Mouse (Mus musculus): Measurements from ENCODE around the gene Prpf39. TPM values are rescaled to one million over a fixed set of nuclear protein-coding genes. Genes with fewer than 3 reads are reported as not detected.

Prpf39 gene
- polyA plus RNA-seq, 1 experiment from 2014 or later = 46.5 TPM

DNA sequence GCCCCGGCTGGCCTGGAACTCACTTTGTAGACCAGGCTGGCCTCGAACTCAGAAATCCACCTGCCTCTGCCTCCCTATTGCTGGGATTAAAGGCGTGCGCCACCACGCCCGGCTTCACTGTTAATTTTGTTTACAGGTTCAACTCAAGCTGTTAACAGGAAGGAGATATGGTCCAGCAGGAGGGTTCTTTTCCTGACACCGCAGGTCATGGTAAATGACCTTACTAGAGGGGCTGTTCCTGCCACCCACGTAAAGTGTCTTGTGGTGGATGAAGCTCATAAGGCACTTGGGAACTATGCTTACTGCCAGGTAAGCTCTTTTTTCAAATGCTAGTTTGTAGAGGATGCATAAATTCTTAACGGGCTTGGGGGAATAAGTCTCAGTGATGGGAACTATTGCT is 40.8 kb downstream of the Prpf39 start:
- no peak for ATAC-seq (replicated peaks; ENCODE audit: insufficient number of reproducible peaks, low FRiP score, low TSS enrichment)
- Histone ChIP-seq H3K9me3 (replicated peaks; ENCODE audit: control insufficient read depth, low read length) (no peaks in the 10 kb centered on the region), H3K4me3 (ENCODE audit: low read depth, low read length) (peak overlapping the region; percentile 90), H3K27ac (ENCODE audit: low read depth, low read length) (no peak overlapping the region), H3K36me3 (ENCODE audit: control insufficient read depth, insufficient read depth, low read length) (no peaks in the 10 kb centered on the region), H3K4me2 (peak overlapping the region; percentile 95), H3K9ac (ENCODE audit: low read depth, low read length) (peak overlapping the region; percentile 83), H3K27me3 (ENCODE audit: control insufficient read depth, insufficient read depth, low read length) (no peaks in the 10 kb centered on the region), H3K4me1 (ENCODE audit: control insufficient read depth, insufficient read depth, low read length) (peaks cover 10% of the 10 kb centered on the region; the same call in 1 of the 2 replicates)
- 74% methylated on average over 9 of the region's 9 CpGs for whole genome bisulfite sequencing (ENCODE audit: insufficient replicate concordance)

GRCm38 (mm10) chr12:65108746-65109145 is 72.6 kb downstream of the Prpf39 start:
- no peak for ATAC-seq (replicated peaks; ENCODE audit: insufficient number of reproducible peaks, low FRiP score, low TSS enrichment)
- H3K9me3 ChIP-seq (replicated peaks; ENCODE audit: control insufficient read depth, low read length) = no peaks in the 10 kb centered on the region
- H3K4me2 ChIP-seq = no peak overlapping the region
- 71% methylated on average over 1 of the region's 1 CpGs for WGBS (ENCODE audit: insufficient replicate concordance)
- H3K4me1 ChIP-seq (ENCODE audit: control insufficient read depth, insufficient read depth, low read length) = no peaks in the 10 kb centered on the region
- no peak overlapping the region for H3K27ac ChIP-seq (ENCODE audit: low read depth, low read length)
- no peak overlapping the region for H3K9ac ChIP-seq (ENCODE audit: low read depth, low read length)
- peaks cover 9% of the 10 kb centered on the region; the same call in 1 of the 2 replicates for H3K36me3 ChIP-seq (ENCODE audit: control insufficient read depth, insufficient read depth, low read length)
- no peak overlapping the region for H3K4me3 ChIP-seq (ENCODE audit: low read depth, low read length)
- no peaks in the 10 kb centered on the region for H3K27me3 ChIP-seq (ENCODE audit: control insufficient read depth, insufficient read depth, low read length)

DNA sequence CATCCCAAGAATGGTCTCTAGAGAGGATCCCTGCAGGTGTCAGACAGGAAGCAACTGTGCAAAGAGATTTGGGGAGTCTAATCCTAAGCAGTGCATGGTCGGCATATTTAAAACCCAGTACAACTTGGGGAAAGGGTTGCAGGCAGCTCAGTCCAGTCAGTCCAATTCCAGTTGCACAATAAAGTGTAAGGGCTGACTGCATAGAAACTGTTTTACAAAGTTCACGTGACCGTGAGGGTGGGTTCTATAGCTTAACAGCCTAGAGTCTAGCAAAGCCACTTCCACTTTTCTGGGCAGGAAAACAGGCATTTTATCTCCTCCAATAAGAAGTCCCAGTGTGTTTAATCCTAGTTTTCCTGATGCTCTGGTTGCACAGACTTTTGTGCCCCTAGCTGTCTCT is 75.4 kb downstream of the Prpf39 start:
- 82% methylated on average over 3 of the region's 3 CpGs for WGBS (ENCODE audit: insufficient replicate concordance)
- no peak overlapping the region for H3K27ac ChIP-seq (ENCODE audit: low read depth, low read length)
- H3K4me1 ChIP-seq (ENCODE audit: control insufficient read depth, insufficient read depth, low read length) = no peaks in the 10 kb centered on the region
- H3K4me2 ChIP-seq = no peak overlapping the region
- no peaks in the 10 kb centered on the region for H3K27me3 ChIP-seq (ENCODE audit: control insufficient read depth, insufficient read depth, low read length)
- no peak for ATAC-seq (replicated peaks; ENCODE audit: insufficient number of reproducible peaks, low FRiP score, low TSS enrichment)
- H3K9me3 ChIP-seq (replicated peaks; ENCODE audit: control insufficient read depth, low read length) = no peaks in the 10 kb centered on the region
- no peak overlapping the region for H3K4me3 ChIP-seq (ENCODE audit: low read depth, low read length)
- no peak overlapping the region for H3K9ac ChIP-seq (ENCODE audit: low read depth, low read length)
- H3K36me3 ChIP-seq (ENCODE audit: control insufficient read depth, insufficient read depth, low read length) = peaks cover 4% of the 10 kb centered on the region; the same call in 1 of the 2 replicates

DNA sequence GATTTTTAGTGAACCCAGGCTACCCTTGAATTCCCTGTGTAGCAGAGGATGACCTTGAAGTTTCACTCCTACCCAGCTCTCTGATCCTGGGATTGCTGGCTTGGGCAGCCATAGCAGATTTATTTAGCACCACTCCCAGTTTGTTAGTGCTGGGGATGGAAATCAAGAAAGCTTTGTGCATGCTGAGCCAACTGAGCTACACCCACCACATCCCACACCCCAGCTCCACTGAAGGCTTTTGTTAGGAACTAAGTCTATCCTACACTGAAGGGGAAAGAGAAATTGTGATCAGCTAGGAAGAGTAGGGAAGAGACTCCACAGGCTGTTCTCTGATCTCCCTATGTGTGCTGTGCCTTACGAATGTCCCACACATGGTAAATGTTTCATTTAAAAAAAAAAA is 76.7 kb downstream of the Prpf39 start:
- WGBS (ENCODE audit: insufficient replicate concordance) = 85% methylated on average over 1 of the region's 1 CpGs

More for the DNA sequence above, 76.7 kb downstream of the Prpf39 start:
- no peak for ATAC-seq (replicated peaks; ENCODE audit: insufficient number of reproducible peaks, low FRiP score, low TSS enrichment)
- no peak overlapping the region for H3K27ac ChIP-seq (ENCODE audit: low read depth, low read length)
- no peak overlapping the region for H3K9ac ChIP-seq (ENCODE audit: low read depth, low read length)
- no peak overlapping the region for H3K4me2 ChIP-seq
- no peaks in the 10 kb centered on the region for H3K9me3 ChIP-seq (replicated peaks; ENCODE audit: control insufficient read depth, low read length)
- H3K27me3 ChIP-seq (ENCODE audit: control insufficient read depth, insufficient read depth, low read length) = no peaks in the 10 kb centered on the region
- H3K4me1 ChIP-seq (ENCODE audit: control insufficient read depth, insufficient read depth, low read length) = no peaks in the 10 kb centered on the region
- H3K4me3 ChIP-seq (ENCODE audit: low read depth, low read length) = no peak overlapping the region
- H3K36me3 ChIP-seq (ENCODE audit: control insufficient read depth, insufficient read depth, low read length) = peaks cover 6% of the 10 kb centered on the region; the same call in 1 of the 2 replicates

Other genes starting within 250 kb of the Prpf39 start
- 0.70 and 1.3 TPM in 2 replicates for gene Gm527, start 118.4 kb upstream of the Prpf39 start, polyA plus RNA-seq (2014; fragmentation: Nextera tagmentation; extraction: Ambion mirVana)
- 9.3 and 12.2 TPM in 2 replicates for gene Klhl28, start 70.8 kb upstream of the Prpf39 start, polyA plus RNA-seq (2014; fragmentation: Nextera tagmentation; extraction: Ambion mirVana)
- 21.5 and 22.4 TPM in 2 replicates for gene Togaram1, start 70.5 kb upstream of the Prpf39 start, polyA plus RNA-seq (2014; fragmentation: Nextera tagmentation; extraction: Ambion mirVana)
- gene Fkbp3, start 37.7 kb downstream of the Prpf39 start, polyA plus RNA-seq (2014; fragmentation: Nextera tagmentation; extraction: Ambion mirVana) = 504 and 510 TPM in 2 replicates
- 7.8 and 9.7 TPM in 2 replicates for gene Fancm, start 39.3 kb downstream of the Prpf39 start, polyA plus RNA-seq (2014; fragmentation: Nextera tagmentation; extraction: Ambion mirVana)
- gene Mis18bp1, start 136.3 kb downstream of the Prpf39 start, polyA plus RNA-seq (2014; fragmentation: Nextera tagmentation; extraction: Ambion mirVana) = 37.2 and 42.7 TPM in 2 replicates
- gene Wdr20rt, start 189.2 kb downstream of the Prpf39 start, polyA plus RNA-seq (2014; fragmentation: Nextera tagmentation; extraction: Ambion mirVana) = not detected in 2 replicates